Mouse (Mus musculus): ENCODE measurements around the gene D10Wsu102e.

DNA sequence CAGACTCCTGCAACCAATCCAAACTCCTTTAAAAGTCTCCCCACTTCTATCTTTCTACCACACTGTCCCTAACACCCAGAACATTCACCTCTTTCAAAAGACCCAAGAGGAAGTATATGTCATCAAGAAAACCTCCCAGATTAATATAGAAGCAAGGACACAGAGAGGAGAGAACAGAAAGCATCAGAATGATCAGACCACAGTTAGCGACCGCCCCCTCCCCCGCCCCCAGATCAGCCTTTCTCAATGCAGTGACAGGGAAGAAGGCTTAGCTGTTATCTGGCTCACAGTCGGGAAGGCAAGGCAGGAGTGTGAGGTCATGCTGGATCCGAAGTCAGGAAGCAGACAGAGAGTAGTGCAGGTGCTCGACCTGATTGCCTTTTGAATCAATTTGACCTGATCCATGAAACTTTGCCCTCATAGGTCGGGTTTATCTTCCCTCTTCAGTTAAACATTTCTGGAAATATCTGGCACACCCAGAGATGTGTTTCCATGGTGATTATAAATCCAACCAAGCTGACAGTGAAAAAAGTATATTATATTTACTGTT is 37.4 kb upstream of the D10Wsu102e start:
- no peak for TF ChIP-seq CTCF (IDR thresholded peaks at IDR 0.05; ENCODE audit: borderline replicate concordance, extremely low read depth, insufficient read depth, insufficient read length)
- no peak for TF ChIP-seq POLR2A (IDR thresholded peaks at IDR 0.05; ENCODE audit: borderline replicate concordance, extremely low read depth, insufficient read depth, insufficient read length, poor library complexity, severe bottlenecking)
